Mouse (Mus musculus) ES-Bruce4 (cell line): ENCODE results near the gene Lrrc40. TPM values are rescaled to one million over a fixed set of nuclear protein-coding genes. Genes with fewer than 3 reads are reported as not detected.
"Not testable (repeated sequence)": the region's sequence is repeated elsewhere in the genome, so short reads cannot be mapped to it uniquely, and the experiment has no call there.

ENCODE experiments used
- H3K27ac ChIP-seq: 2 replicates; pipeline ENCODE4 v1.5.1; 2012; ENCODE audit warnings: low read length, inconsistent platforms; ENCODE audit not compliant: insufficient read depth
- H3K27me3 ChIP-seq: 2 replicates; pipeline ENCODE4 v1.6.1; 2012; ENCODE audit warnings: mild to moderate bottlenecking, low read length, inconsistent platforms; ENCODE audit not compliant: control insufficient read depth, poor library complexity, insufficient read depth, severe bottlenecking
- H3K36me3 ChIP-seq: 2 replicates; pipeline ENCODE4 v1.6.1; 2012; ENCODE audit warnings: inconsistent platforms, mild to moderate bottlenecking, low read length, moderate library complexity; ENCODE audit not compliant: control insufficient read depth, poor library complexity, insufficient read depth, severe bottlenecking
- H3K4me1 ChIP-seq: one replicate; pipeline ENCODE4 v1.8.1; 2011; ENCODE audit warnings: low read length; ENCODE audit not compliant: control insufficient read depth, insufficient read depth
- H3K4me3 ChIP-seq: 2 replicates; pipeline ENCODE4 v1.5.1; 2011; ENCODE audit warnings: low read depth, mild to moderate bottlenecking, low read length
- H3K9ac ChIP-seq: 2 replicates; pipeline ENCODE4 v1.6.1; 2012; ENCODE audit warnings: low read depth, mild to moderate bottlenecking, inconsistent platforms; ENCODE audit not compliant: poor library complexity, severe bottlenecking
- H3K9me3 ChIP-seq: replicated peaks from 2 replicates; pipeline ENCODE4 v1.6.1; 2012; ENCODE audit warnings: mild to moderate bottlenecking, low read length, inconsistent platforms; ENCODE audit not compliant: control insufficient read depth, poor library complexity, insufficient read depth, severe bottlenecking
- CTCF ChIP-seq: IDR thresholded peaks from one replicate; pipeline ENCODE4 v1.8.1; 2011; ENCODE audit warnings: low read depth, low read length
- EP300 ChIP-seq: IDR thresholded peaks from 2 replicates; pipeline ENCODE4 v1.6.1; 2011; ENCODE audit warnings: low read depth, low read length; ENCODE audit not compliant: insufficient read depth
- POLR2A ChIP-seq: IDR thresholded peaks from one replicate; pipeline ENCODE4 v1.8.1; 2011; ENCODE audit warnings: low read length; ENCODE audit not compliant: insufficient read depth
- polyA plus RNA-seq: library from polyadenylated mRNA; stranded (reverse); fragments of >200 nt; gene quantifications from 2 replicates; pipeline ENCODE4 v1.2.4, GENCODE M21; 2011; ENCODE audit warnings: low read depth; ENCODE audit not compliant: missing spikeins, insufficient read depth, insufficient read length

Lrrc40 gene
- polyA plus RNA-seq, 1 experiment: 106 TPM

DNA sequence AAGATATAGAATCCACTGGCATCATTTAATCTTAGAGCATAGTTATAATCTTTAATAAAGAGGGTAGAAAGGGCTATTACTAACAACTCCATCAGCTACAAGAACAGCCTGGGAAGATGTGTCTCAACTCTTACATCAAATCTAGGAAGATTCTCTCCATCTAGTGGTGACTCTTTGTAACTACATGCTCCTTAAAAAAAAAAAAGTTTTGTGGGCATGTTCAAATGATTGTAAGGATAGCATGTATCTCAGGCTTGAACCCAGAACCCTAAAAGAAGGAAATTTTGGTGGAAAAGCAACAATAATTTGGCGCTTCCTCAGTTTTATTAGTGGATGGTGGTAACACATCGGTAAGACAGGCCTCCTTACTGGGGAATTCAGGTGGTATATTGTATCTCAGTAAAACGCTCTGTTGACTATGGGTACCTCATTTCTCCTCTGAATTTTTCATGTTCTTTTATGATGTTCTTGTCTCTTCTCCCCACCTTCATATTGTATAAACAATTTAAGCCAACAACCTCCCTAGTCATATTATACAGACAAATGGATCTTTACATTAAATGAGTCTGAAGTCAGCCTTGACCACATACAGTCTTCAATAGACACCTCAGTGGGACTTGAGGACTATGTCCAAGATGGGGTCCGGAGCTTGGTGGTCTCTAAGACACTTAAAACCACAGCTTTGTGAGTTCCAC lies 40.4 kb downstream of the Lrrc40 start:
- TF ChIP-seq EP300 (no peak), POLR2A (no peak), CTCF (no peak)
- Histone ChIP-seq H3K9ac (no peak overlapping the region), H3K4me1 (no peaks in the 10 kb centered on the region), H3K27ac (no peak overlapping the region), H3K27me3 (no peaks in the 10 kb centered on the region), H3K36me3 (no peaks in the 10 kb centered on the region), H3K4me3 (no peak overlapping the region), H3K9me3 (no peaks in the 10 kb centered on the region)

DNA sequence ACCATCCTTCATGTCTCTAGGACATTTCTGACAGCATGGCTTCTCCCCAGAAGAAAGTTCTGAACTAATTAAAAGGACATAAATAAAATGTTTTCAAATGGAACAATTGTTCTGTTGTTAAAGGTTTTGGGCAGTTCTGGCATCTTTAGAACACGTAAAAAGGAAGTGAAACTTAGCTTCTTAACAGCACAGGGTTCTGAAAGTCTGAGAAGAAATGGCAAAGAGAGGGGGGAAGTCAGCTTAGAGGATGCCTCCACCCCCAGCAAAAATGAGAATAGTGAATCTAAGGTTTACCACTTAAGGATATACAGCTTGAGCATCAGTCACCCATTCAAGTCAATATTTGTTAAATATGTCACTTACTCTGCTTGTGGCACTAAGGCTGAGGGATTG lies 40.9 kb downstream of the Lrrc40 start:
- TF ChIP-seq POLR2A: no peak
- no peak for TF ChIP-seq CTCF
- TF ChIP-seq EP300: no peak
- H3K27ac ChIP-seq: no peak overlapping the region
- H3K9ac ChIP-seq: no peak overlapping the region
- H3K36me3 ChIP-seq: no peaks in the 10 kb centered on the region
- no peak overlapping the region for H3K4me3 ChIP-seq
- H3K27me3 ChIP-seq: no peaks in the 10 kb centered on the region
- H3K9me3 ChIP-seq: no peaks in the 10 kb centered on the region
- H3K4me1 ChIP-seq: no peaks in the 10 kb centered on the region

DNA sequence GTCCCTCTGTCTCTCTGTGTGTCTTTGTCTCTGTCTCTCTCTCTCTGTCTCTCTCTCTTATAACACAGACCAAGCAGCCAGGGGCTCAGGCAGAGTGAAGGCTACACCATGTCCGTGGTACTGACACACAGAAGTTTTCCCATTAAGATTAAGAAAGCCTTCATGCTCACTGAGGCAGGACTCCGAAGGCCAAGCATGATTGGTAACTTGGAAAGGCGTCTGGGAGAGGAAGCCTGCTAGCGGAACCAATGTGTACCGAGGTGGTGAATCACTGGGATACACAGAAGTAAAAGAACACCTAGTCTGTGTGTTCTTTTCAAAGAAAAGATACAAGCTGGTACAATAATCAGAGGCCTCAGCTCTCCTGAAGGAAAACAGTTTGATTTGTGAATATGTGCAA lies 41.4 kb downstream of the Lrrc40 start:
- no peak overlapping the region for H3K9ac ChIP-seq
- no peak overlapping the region for H3K4me3 ChIP-seq
- no peaks in the 10 kb centered on the region for H3K9me3 ChIP-seq
- H3K27me3 ChIP-seq: no peaks in the 10 kb centered on the region
- no peak overlapping the region for H3K27ac ChIP-seq
- H3K4me1 ChIP-seq: no peaks in the 10 kb centered on the region
- H3K36me3 ChIP-seq: no peaks in the 10 kb centered on the region
- TF ChIP-seq CTCF (no peak), POLR2A (no peak), EP300 (no peak)

DNA sequence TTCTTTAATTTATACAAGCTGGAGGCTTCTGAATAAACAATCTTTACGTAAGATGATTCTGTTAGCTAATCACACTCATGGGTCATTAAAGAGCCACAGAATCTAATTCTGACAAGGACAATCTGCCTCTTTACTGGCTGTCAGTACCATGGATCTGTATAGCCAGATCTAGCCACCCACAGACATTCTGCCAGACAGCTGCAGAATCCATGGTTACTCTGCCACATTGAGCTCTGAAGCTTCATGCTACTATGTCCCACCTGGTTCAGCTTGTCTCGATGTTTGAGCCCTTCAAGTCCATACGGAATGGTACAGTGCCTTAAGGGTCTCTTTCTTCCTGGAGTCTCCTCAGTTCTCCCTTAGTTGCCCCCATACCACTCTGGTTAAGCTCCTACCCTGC lies 55.1 kb downstream of the Lrrc40 start:
- TF ChIP-seq EP300: no peak
- no peak for TF ChIP-seq POLR2A
- no peak for TF ChIP-seq CTCF
- Histone ChIP-seq H3K9me3 (no peaks in the 10 kb centered on the region), H3K4me1 (no peaks in the 10 kb centered on the region), H3K9ac (no peak overlapping the region), H3K4me3 (no peak overlapping the region), H3K36me3 (no peaks in the 10 kb centered on the region), H3K27me3 (no peaks in the 10 kb centered on the region), H3K27ac (no peak overlapping the region)

DNA sequence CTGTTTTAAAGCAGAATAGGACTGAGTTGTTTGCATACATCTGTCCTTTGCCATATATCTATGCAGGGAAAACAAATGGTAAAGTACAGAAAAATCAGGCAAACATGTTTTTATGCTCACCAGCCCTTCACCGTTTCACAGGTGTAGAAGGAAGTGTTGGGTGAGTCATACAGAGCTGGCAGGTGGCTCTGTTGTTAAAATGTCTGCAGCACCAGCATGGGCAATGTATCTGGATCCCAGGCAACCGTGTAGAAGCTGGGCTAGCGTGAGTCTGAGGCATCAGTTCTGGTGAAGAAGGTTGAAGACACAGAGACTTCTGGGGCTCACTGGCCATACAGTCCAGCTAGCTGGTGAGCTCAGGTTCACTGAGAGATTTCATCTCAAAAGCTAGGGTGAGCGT lies 57.5 kb downstream of the Lrrc40 start:
- no peaks in the 10 kb centered on the region for H3K27me3 ChIP-seq
- no peaks in the 10 kb centered on the region for H3K36me3 ChIP-seq
- TF ChIP-seq EP300 (no peak), CTCF (no peak), POLR2A (no peak)
- no peaks in the 10 kb centered on the region for H3K4me1 ChIP-seq
- H3K4me3 ChIP-seq: no peak overlapping the region
- H3K27ac ChIP-seq: no peak overlapping the region
- H3K9me3 ChIP-seq: no peaks in the 10 kb centered on the region
- no peak overlapping the region for H3K9ac ChIP-seq

DNA sequence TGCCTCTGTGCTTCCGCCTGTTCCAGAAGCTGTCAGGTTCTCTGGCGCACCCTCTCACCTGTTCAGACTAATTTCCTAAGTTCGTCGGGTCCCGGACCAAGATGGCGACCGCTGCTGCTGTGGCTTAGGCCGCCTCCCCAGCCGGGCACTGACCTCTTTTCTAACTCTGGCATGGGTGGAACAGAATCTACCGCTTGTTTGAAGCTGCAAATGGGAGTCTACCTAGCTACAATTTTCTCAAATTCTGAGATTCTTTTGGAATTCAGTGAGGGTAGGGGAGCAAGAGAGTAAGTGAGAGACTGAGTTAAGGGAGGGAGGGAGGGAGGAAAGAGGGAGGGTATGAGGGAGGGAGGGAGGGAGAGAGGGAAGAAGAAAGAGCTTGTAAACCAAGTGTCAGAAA lies 65.6 kb downstream of the Lrrc40 start:
- not testable (repeated sequence) for H3K9me3 ChIP-seq, H3K27ac ChIP-seq, H3K4me1 ChIP-seq, H3K36me3 ChIP-seq, H3K27me3 ChIP-seq
- Histone ChIP-seq H3K9ac (0 out of 2 replicates have a peak overlapping the region, but pooled peaks have one; percentile 92), H3K4me3 (peak overlapping the region; percentile 33)

DNA sequence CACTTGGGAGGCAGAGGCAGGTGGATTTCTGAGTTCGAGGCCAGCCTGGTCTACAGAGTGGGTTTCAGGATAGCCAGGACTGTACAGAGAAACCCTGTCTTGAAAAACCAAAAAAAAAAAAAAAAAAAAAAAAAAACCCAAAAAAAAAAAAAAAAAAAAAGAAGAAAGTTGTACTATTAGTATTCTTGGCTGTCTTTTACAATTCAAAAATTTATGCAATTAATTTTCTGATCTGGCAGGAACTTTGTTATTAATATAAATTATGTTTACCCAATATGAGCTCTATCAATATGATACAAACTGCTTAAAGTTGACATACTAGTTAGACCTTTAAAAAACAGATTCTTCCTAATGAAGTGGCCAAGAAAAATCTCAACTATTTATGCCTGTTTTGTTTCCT lies 66.1 kb downstream of the Lrrc40 start:
- not testable (repeated sequence) for H3K9ac ChIP-seq, H3K4me1 ChIP-seq

More for the DNA sequence above, 66.1 kb downstream of the Lrrc40 start:
- not testable (repeated sequence) for H3K4me3 ChIP-seq, H3K27ac ChIP-seq, H3K36me3 ChIP-seq, H3K27me3 ChIP-seq, H3K9me3 ChIP-seq
